Mouse (Mus musculus) CD4-positive, CD25-positive, alpha-beta regulatory T cell, adult 4 months (primary cell): ENCODE results near the gene Tpm1. TPM values are rescaled to one million over a fixed set of nuclear protein-coding genes. Genes with fewer than 3 reads are reported as not detected.

Experiments
- ATAC-seq: one replicate; pipeline ENCODE4 v1.8.0; 2017
- polyA plus RNA-seq, 2 experiments: library from polyadenylated mRNA; unstranded; fragments of 100-300 nt; shearing (Covaris generic); gene quantifications; one replicate each; pipeline ENCODE4 v1.2.1; 2017

Tpm1 gene
- polyA plus RNA-seq: 10 to 100 TPM; 25.6 to 42.4 TPM

DNA sequence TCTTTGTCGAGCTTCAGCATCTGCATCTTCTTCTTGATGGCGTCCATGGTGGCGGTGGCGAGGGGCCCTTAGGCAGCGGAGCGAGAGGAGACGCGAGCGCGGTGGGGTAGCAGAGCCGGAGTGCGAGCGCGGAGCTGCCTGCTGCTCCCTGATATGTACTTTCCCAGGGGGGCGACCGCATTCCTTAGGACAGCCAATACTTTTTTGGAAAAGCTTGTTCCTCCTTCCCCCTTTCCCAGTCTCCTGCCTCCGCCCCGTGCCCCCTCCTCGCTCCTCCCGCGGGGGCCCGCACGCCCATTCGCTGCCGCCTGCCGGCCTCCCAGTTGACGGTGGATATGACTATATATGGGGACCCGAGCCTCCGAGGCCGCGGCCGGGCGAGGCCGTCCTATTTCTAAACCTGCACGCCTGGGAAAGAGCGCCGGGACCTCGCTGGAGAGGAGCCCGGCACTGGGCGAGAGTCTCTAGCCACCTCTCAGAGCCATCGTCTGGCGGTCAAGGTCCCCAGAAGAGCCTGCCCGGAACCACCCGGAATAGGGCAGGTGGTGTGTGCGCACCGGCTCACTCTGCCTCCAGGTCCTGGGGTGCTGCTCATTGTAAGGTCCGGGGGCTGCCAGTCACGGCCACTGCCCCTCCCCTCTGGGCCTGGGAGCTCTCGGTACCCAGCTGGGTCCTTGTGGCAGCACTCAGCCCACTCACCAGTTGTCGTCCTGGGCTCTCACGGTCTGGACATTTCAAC lies at the start of gene Tpm1:
Gene Tpm1 (minus strand): TSS at position 321 of the 739 bp plus-strand sequence.
- ATAC-seq: peak; percentile 45

GRCm38 (mm10) chr9:67094371-67094770 lies 45.2 kb upstream of the Tpm1 start:
- no peak for ATAC-seq

GRCm38 (mm10) chr9:67092210-67092609 lies 43.0 kb upstream of the Tpm1 start:
- no peak for ATAC-seq

DNA sequence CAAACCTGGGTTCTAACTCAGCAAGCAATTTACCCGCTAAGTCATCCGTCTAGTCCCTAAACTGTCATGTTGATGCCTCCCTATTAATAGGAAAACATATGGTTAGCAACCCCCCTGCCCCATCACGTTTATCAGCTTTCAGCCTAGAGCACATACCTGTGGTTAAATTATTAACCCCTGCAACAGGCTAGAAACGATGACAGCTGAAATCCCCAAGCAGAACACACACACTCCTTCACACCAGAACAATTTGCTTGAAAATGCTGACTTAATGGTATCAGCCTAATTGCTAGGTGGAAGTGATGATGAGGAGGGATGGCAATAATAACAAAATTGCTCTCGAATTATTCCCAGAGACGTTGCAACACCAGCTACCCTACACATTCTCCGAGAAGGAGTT lies 42.4 kb upstream of the Tpm1 start:
- ATAC-seq: no peak

DNA sequence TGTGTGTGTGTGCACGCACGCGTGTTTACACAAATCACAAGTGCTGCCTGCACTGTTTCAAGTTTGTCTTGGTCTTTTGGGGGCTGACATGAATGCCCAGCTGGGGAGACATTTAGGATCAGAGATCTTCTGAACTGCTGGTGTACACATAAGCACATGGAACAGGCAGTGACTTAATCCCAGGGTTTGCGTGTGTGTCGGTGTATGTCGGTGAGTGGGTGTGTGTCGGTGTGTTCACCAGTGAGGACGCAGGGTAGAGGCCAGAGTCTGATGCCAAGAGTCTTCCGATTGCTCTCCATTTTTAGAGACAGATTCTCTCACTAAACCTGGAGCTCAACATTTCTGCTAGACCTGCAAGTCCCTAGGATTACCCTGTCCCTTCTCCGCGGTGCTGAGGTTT lies 41.9 kb upstream of the Tpm1 start:
- ATAC-seq: no peak

DNA sequence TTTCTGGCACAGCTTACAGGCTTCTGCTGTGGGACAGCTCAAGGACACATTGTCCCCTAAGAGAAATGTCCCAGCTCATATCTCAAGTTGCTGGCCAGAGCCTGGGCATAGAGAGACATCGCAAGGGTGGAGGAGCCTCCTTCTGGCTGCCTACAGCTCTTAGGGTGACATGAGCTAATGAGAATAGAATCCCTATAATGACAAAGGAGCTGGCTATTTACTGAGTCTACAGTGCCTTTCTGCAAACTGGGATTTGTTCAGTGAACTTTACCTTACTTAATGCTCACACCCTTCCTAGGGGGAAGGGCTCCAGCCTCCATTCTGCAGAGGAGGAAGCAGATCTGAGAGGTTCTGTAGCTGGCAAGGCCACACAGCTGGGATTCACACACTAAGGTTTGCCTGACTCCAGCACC lies 41.4 kb upstream of the Tpm1 start:
- ATAC-seq: no peak

DNA sequence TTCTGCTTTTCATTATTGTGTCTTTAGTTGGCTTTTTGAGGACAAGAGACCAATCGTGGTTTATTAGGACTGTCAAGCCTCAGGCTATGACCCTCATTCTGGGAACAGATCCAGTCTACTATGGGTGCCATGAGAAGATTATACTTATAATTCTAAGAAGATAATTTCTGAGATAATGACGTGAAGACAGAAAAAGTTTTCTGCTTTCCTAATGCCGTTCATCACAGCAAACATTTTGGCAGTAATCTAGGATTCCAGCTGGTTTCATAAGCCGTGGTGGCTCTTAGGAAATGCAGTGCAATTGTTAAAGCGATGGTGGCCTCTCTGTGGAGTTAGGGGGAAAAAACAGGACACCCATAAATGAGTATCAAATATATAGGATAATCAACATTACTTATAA lies 40.0 kb upstream of the Tpm1 start:
- ATAC-seq: no peak

GRCm38 (mm10) chr9:67083801-67084200 lies 34.6 kb upstream of the Tpm1 start:
- ATAC-seq: no peak

DNA sequence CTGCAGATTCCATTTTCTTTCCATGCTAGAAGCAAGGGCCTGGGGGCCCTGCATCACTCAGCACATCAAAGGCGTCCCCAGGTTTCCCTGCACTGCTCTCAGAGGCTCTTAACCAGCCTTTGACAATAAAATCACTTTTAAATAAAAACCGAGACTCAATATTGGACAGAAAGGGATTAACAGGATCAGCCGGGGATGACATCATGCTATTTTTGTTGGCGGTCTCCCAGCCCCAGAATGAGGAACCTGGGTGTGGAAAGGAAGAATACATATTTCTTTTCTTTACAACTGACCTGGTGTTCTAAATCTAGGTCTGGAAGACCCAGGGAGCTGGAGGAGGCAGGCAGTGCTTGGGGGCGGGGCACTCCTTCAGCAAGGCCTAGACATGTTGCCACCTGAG lies 32.5 kb upstream of the Tpm1 start:
- ATAC-seq: no peak

DNA sequence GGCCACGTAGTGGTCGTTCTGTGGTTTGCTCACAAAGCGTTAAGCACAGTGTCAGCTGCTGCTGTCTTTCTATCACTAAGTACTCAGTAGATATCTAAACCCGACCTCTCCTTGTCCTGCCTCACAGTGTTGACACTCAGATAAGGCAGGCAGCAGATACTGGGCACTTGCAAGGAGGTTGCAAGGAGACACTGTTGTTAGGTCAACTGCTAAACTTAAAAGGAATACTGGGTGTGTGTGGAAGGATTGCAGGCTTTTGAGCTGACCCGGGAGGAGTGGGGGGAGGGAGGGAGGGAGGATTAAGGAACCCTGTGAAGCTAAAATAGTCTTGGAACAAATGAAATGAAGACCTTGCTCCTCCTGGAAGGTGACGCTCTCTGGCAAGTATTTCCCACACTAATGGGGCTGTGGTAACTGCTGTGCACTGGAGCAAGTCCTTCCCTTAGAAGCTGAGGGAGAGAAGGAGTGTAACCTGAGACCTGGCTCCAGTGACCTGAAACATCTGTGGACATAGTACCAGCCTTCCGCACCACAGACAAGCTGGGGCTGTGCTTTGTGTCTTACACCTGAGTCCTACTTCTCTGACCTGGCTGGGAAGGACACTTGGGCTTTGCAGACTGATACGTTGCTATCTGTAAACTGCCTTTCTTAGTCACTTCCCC lies 28.6 kb upstream of the Tpm1 start:
- no peak for ATAC-seq

DNA sequence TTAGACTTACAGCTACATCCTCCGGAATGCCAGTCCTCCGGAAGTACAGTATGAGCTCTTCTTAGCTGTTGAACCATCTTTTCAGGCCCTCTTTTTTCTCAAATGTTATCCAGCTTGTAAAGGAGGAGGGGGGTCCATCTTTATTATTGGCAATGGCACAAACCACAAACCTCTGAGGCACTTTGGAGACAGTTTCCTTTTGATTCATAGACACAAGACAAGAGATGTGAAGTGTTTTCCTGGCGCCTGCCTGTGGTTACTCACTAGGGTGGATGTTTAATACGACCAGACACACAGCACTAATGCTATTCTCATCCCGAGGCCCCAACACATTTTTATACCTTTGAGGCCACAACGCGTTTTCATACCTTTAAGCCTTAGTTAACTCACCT lies 28.1 kb upstream of the Tpm1 start:
- no peak for ATAC-seq

- no peak for ATAC-seq
These were observed 23.0 kb upstream of the Tpm1 start for GRCm38 (mm10) chr9:67072182-67072581.

DNA sequence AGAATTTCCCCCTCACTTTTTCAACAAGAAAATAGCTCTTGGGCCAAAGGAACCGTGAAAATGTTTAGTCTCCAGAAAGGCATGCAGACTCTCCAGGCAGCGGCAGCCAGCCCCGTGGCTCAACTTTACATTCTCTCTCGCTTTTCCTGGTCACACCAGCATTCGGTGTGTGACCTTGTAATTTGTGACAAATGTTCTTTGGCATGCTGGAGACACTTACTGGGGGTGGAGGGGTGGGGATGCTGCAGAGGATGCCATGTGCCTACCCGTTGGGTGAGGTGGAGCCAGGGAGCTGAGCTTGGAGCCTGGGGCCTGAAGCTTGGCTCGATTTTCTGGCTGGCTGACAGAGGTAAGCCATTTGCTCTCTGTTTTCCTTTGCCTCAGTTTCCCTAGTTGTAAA lies 22.4 kb upstream of the Tpm1 start:
- no peak for ATAC-seq

DNA sequence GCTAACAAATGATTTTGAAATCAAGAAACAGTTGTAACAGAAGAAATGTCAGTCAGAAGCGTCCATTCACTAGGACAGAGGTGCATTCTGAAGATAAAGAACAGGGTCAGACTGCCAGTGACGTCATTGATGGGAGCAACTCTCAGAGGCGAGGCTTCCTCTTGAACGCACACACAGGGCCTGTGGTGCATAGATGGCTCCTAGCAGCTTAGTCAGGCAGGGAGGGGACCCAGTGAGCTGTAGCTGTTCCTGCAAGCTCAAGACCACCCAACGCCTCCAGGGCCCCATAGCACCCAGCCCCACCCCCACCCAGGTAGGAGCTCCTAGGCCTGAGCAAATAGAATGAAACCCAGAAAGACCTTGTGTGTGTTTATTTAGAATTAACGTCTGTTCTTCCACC lies 21.9 kb upstream of the Tpm1 start:
- ATAC-seq: no peak

GRCm38 (mm10) chr9:67066616-67067015 lies 17.4 kb upstream of the Tpm1 start:
- no peak for ATAC-seq

DNA sequence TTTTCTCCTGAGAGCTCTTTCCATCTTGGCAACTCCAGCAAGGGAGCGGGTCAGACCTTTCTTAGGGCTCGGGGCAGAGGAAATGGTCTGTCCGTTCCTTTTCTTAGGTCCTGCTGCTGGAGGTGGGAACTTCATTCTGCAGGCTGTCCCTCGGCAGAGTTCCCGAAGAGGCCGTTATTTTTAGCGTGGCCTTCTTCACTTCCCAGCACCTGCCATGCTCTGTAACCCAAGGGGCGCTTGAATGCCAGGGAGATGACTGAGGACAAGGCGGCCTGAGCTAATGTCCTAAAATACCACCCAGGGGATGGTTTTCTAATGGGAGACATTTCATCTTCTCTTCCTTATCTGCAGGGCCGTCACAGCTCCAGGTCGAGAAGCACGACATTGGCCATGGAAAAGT lies 10.5 kb upstream of the Tpm1 start:
- no peak for ATAC-seq

DNA sequence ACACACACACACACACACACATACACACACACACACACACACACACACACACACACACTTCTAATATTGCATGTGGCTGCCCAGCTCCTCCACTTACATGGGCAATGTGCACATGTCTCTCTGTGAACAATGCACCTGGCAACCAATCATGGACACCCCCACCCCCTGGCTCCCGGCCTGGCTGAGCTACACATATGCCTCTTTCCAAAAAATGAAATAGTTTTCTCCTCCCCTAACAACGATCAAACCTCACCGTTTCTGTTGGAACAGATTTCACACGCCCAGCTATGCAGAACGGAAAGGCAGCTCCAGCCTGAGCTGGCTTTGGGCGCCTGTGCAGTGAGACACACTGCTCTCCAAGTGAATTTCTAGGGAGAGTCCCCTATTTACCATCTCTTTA lies 9.2 kb upstream of the Tpm1 start:
- ATAC-seq: no peak

GRCm38 (mm10) chr9:67050736-67051337 lies 1.6 kb upstream of the Tpm1 start:
- ATAC-seq: no peak

DNA sequence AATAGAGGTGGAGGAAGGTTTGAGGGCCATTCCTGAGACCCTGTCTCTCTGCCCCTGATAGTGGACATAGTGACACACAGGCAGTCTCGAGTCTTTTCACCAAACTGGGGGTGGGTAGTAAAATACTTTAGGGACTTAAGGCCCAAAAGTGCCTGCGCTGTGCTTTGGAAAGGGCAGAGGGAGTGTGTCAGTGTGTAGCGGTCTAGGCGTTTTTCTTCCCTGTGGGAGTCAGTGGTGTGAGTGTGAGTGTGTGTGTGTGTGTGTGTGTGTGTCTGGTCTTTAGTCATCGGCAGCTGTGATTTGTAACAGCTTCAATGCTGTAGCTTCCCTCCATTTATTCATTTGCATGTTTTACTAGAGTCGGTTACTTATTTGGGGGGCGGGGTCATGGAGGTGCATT lies 630 bp upstream of the Tpm1 start:
- no peak for ATAC-seq

DNA sequence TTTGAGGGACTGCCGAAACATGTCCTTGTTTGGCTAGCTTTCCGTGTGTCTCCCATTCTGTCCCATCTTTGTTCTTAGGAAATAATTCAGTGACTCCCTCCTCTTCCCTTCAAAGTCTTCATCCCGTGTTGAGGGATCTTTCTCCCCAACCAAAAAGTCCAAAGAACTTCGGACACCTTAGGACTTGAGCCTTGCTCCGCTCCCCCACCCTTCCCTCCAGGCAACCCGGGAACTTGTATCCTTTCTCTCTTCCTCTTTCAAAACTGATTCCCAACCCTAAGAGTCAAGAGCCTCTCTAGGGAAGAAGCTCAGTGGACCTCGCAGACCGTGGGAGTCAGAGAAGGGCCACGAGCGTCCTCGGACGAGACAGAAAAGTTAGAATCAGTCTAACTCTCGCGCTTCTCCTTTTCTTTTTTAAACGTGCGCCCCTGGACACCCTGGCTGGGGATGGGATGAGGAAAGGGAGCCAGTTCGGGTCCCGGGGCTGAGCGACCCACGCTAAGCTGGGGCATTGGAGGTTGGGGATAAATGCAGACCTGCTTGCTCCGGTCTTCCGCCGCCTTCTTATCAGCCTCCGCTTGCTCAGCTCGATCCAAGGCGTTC lies 622 bp downstream of the Tpm1 start:
- ATAC-seq: no peak

- ATAC-seq: no peak
These were observed 1.4 kb downstream of the Tpm1 start for GRCm38 (mm10) chr9:67047606-67048482.

DNA sequence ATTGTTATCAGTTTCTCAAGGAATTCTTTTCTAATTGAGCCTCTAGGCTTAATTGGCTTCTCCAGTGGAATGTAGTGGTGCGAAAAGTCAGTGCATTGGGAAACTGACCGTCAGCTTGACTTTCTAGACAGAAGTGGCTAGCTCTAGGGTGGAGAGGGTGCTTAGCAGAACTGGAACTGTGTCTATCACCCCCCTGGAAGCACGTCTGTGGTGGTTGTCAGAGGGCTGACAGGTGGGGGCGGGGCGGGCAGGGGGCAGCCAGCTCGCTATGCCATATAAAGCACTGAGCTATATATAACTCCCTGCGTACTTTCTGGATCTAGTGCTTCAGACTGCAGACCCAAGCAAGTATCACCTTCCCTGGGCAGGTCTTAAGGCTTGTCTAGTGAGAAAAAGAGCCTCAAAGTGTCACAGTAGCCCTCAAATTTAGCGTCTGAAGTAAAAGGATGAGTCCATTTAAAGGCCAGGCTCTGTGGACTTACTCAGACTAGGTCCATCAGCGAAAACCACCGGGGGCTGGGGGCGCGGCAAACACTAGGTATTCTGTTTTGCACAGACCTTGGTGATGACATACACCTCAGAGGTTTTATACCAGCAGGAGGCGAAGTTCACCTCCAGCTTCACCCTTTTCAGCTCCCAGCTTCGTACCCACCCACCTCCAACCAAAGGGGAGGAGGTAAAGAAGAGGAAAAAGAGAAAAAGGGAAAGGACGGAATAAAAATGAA lies 2.2 kb downstream of the Tpm1 start:
- no peak for ATAC-seq
